Mouse (Mus musculus): Measurements from ENCODE around the gene RPS10-NUDT3. TPM values are rescaled to one million over a fixed set of nuclear protein-coding genes. Genes with fewer than 3 reads are reported as not detected.
"Not testable (repeated sequence)": the region's sequence is repeated elsewhere in the genome, so short reads cannot be mapped to it uniquely, and the experiment has no call there.

The RPS10-NUDT3 gene
- polyA plus RNA-seq, 1 experiment = 0.20 TPM

DNA sequence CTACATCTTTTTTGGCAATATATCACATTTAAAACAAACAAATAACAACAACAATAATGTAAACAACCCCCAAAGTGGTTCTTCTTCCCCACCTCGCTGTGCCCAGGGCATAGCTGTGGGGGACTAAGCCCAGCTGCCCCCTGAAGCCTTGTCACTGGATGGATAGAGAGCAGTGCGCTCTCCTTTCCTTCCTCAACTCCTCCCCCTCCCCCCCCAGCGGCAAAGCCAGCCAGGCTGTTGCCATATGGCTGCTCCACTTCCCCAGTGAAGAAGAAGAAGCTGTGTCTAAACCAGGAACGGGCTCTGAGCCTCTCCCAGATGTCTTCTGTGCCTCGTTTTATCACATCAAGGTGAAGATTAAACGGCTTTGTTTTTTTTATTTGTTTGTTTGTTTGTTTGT, 8.1 kb upstream of the RPS10-NUDT3 start:
- DNase-seq (ENCODE audit: extremely low spot score in 1 of 2, low spot score in 1 of 2) = no peak

DNA sequence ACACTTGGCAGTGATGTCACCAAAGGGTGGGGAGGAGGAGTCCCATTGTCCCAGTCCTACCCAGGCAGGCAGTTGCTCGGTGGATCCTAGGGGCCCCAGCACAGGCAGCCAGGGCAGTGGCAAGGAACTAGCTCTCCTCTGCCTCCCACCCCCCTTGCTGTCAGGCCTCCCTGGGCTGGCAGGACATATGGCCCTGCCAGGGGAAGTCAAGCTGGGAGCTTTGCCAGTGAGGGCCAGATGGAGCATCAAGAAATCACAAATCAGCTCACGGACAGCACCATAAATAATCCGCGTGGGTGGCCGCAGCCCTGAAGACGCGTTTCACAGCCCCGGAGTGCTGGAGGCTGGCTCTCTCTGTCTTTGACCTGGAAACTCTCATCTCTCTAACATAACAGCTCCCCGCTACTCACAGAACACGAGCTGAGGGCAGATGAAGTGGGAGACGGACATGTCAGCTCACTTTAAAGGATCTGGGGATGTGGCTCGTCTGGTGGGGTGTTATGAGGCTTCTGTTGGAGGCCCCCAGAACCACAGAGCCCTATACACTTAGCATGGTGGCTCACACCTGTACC, 7.6 kb upstream of the RPS10-NUDT3 start:
- DNase-seq (ENCODE audit: extremely low spot score in 1 of 2, low spot score in 1 of 2) = peak; percentile 83 to 90

DNA sequence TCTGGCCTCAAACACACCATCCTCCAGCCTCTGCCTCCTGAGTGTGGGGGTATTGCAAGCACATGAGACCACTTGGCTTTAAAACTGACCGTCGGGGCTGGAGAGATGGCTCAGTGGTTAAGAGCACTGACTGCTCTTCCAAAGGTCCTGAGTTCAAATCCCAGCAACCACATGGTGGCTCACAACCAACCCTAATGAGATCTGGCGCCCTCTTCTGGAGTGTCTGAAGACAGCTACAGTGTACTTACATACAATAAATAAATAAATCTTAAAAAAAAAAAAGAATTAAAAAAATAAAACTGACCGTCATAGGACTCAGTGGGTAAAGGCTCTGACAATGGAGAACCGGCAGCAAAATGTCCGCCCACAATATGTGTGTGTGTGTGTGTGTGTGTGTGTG, 4.8 kb upstream of the RPS10-NUDT3 start:
- DNase-seq (ENCODE audit: extremely low spot score in 1 of 2, low spot score in 1 of 2) = not testable (repeated sequence)

DNA sequence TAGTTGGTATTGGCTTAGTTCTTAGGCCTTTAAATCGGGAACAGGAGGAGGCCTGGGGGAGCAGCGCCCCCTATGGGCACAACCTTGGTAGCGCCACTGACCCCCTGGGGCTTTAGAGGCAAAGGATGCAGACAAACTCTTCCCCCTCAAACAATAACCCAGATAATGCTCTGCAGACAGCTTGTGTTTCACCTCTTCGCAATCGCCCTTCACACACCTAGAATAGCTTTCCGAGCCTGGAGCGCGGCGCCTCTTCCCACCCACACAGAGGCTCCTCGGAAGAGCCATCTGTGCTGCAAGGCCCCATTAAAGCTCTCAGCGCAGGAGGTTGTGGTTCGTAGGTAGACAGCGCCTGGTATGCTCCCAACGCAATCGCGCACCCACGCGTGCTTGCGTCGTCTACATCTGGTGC, 3.9 kb upstream of the RPS10-NUDT3 start:
- DNase-seq (ENCODE audit: extremely low spot score in 1 of 2, low spot score in 1 of 2) = peak; percentile 77 to 86

DNA sequence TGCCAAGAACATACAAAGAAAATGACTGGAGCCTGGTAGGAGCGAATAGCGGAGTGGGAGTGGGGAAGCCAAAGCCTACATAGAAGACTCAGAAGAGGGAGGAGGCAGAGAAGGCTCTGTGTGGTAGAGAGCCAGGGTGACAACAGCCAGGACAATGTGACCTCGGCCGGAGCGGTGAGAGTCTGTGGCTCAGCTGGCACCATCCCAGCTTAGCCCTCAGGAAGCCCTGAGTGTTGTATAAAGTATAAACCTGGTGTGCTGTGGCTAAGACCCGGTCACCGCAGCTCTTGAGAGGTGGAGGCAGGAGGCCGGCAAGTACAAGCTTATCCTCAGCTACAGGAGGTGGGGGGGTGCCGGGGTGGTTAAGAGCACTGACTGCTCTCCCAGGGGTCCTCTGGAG, 2.3 kb upstream of the RPS10-NUDT3 start:
- no peak for DNase-seq (ENCODE audit: extremely low spot score in 1 of 2, low spot score in 1 of 2)

DNA sequence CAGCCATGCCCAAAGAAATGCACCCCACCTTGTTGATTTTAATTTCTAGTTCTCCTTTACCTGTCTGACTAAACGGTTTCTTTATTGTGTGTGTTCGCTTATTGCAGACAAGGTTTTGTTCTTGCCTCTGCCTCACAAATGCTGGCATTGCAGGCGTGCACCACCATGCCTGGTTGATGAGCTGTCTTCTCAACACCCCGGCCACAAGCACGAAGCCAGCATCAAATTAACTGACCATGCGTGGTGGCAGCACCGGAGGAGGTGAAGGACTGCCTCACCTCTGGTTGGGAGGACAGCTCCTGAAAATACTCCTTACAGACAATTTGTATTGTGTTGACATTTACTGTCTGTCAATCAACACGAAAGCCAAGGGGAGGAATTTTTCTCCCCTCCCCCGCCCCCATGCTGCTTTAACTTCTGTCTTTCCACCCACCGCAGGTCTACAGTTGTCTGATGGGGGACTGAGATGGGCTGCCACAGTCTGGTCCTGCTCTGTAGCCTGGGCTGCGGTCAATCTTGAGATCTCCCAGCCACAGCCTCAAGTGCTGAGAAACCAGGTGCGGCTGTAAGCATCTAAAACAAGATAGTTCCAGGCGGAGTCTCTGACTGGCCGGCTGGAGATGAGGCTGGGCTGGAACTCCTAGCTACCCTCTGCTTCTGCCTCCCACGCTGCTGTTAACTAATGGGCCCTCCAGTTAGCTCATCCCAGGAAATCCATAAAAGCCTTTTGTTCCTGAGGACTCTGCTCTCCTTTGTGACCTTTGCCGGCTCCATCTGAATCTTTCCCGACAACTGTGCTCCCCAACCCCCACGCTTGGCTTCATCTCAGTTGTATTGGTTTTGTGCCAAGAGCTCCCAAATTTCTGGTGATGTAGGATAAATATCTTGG, 1.4 kb upstream of the RPS10-NUDT3 start, which contains the start of gene Rps10:
Gene Rps10 (minus strand): TSS at position 538 of the 889 bp plus-strand sequence.
- no peak for DNase-seq (ENCODE audit: extremely low spot score in 1 of 2, low spot score in 1 of 2)

DNA sequence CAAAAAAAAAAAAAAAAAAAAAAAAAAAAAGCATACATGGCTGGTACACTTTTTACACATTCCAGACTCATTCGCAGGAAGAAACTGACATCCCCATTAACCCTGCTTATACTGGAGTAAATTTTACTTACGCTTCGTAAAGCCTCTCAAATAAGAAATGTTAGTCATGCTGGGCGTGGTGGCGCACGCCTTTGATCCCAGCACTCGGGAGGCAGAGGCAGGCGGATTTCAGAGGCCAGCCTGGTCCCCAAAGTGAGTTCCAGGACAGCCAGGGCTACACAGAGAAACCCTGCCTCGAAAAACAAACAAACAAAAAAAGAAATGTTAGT, 517 bp upstream of the RPS10-NUDT3 start:
- DNase-seq (ENCODE audit: extremely low spot score in 1 of 2, low spot score in 1 of 2) = not testable (repeated sequence)

DNA sequence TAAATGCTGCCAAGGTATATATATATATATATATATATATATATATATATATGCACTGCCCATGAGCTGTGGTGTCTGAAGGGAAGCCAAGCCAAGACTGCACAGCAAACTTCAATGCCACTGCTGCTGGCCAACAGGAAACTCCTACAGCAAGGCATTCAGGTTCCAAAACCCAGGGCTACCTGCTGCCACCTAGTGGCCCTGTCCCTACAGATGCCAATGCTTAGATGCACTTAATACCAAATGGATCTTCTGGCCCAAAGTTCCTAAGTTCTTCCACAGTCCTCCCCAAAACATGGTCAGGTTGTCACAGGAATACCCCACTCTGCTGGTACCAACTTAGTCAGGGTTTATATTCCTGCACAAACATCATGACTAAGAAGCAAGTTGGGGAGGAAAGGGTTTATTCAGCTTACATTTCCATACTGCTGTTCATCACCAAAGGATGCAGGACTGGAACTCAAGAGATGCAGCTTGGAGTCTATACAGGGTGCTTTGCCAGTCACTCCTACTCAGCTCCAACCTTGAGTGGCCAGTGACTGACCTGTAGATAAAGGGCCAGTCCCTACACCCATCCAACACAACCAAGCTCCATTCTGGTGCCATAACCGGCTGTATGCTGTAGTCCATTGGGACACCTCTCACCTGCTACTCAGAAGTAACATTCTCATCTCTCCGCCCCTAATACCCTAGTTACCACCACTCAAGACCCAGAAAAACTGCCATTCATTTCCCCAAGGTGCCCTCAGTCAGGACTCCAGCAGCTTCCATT, 5.6 kb downstream of the RPS10-NUDT3 start:
- peak in 1 of 2 experiments; percentile 92 for DNase-seq (ENCODE audit: extremely low spot score in 1 of 2, low spot score in 1 of 2)

DNA sequence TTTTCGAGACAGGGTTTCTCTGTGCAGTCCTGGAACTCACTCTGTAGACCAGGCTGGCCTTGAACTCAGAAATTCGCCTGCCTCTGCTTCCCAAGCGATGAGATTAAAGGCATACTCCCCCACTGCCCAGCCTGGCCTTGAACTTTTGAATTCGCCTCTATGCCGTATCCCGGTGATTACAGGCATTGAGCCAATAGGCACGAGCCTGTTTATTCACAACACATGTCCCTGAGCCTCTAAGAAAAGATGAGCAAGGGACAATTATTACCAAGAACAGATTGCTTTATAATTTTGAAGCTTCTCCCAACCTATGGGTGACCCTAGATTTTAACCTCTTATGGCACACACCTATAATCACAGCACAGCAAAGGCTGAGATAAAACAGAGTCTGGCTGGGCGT, 6.6 kb downstream of the RPS10-NUDT3 start:
- no peak for DNase-seq (ENCODE audit: extremely low spot score in 1 of 2, low spot score in 1 of 2)

DNA sequence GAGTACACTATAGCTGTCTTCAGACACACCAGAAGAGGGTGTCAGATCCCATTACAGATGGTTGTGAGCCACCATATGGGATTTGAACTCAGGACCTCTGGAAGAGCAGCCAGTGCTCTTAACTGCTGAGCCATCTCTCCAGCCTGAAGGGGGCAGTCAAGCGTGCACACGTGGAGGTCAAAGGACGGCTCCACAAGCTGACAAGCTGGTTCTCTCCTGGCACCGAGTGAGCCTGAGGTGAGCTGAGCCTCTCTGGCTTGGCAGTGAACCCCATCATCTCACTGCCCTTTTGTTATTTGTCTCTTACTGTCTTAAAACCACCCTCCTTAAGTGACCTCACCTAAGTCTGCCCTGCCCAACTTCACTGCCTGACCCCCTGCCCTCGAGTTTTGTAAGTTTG, 7.6 kb downstream of the RPS10-NUDT3 start:
- DNase-seq (ENCODE audit: extremely low spot score in 1 of 2, low spot score in 1 of 2) = no peak

DNA sequence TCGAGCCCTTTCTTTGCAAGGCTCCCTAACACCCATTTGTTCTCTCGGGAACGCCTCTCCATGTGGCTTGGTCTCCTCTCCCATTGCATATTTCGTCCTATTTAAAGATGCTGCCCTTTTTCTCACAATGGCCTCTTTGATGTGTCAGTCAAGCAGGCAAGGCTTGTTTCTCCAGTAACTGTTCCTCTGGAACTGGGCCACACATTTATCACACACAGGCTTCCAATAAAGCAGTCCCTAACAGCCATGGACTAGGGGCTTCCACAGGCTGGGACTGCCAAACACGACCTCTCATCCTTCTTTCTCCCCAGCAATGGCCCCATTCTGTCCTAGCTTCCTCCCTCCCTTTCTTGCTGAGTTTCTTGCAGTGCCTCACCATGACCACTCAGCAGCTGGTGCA, 8.3 kb downstream of the RPS10-NUDT3 start:
- no peak for DNase-seq (ENCODE audit: extremely low spot score in 1 of 2, low spot score in 1 of 2)

DNA sequence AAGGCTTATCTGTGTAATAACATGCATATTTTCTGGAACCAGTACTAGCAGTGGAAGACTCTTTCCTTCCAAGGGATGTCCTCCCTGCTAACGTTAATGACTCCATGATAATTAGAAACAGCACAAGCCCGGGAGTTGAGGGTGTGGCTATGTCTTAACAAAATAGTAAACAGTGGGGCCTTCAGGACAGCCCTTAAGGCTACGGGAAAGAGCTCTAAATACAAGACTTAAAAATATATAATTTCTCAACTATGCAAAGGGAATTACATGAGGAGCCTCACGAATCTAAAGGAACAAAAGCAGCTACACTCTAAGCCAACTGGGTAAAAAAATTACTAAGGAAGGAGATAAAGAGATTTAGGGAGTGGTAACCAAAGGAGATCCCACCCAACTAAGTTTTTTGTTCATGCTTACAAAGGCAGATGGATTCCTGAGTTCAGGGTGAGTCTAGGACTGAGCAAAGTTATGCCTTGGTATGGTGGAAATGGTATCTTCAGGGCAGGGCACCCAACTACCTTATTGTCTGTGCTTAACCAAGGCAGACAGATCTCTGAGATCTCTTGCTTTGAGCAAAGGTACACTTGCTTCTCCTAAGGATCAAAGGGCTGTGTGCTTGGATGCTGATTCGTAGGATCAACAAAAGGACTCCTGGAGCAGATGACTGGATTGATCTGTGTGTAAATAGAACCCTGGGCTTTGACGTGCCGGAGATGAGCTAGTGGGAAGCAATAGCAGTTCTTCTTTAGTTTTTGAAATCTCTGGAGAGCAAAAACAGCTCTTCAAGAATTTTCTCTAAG, 9.4 kb downstream of the RPS10-NUDT3 start:
- no peak for DNase-seq (ENCODE audit: extremely low spot score in 1 of 2, low spot score in 1 of 2)

DNA sequence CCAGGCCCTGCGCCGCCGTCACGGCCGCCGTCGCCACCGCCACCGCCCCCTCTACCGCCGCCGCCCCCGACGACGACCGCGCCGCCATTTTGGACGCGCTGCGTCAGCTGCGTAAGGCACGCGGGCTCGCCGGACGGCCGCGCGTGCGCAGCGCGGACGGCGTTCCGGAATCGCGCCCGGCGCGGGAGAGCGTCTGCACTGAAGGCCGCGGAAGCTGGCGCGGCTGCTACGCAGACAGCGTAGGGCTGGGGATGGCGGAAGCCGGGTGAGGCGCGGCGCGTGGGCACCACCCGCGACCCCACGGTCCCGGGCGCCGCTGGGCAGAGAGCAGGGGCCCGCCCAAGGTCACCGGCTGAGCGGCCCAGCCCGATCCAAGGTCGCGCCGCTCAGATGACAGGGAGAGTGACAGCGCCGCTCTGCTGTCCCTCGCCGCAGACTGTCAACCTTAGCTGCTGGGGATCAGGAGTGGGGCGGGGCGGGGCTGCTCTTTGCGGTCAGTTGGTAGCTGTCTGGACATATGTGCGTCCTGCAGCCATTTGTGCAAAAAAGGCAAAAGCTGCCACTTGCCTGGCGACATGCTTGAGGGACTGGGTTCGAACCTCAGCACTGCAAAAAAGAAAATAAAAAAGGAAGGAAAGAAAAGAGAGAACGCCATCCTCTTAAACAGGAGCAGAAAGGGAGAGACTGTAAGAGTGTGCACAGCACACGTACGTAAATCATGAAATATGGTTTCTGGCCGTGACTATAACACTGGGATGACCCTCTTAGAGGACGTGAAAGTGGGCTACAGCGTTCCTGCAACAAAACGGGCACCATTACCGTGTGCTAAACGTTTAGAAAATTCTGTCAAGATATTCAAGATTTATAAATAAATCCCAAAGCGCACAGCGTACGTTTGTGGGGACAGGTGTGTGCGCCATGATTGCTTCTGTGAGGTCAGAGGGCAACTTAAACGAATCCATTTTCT, 11.4 kb downstream of the RPS10-NUDT3 start, which contains the start of gene Nudt3:
Gene Nudt3 (minus strand): TSS at position 136 of the 967 bp plus-strand sequence.
- peak in 1 of 2 experiments; percentile 88 for DNase-seq (ENCODE audit: extremely low spot score in 1 of 2, low spot score in 1 of 2)

DNA sequence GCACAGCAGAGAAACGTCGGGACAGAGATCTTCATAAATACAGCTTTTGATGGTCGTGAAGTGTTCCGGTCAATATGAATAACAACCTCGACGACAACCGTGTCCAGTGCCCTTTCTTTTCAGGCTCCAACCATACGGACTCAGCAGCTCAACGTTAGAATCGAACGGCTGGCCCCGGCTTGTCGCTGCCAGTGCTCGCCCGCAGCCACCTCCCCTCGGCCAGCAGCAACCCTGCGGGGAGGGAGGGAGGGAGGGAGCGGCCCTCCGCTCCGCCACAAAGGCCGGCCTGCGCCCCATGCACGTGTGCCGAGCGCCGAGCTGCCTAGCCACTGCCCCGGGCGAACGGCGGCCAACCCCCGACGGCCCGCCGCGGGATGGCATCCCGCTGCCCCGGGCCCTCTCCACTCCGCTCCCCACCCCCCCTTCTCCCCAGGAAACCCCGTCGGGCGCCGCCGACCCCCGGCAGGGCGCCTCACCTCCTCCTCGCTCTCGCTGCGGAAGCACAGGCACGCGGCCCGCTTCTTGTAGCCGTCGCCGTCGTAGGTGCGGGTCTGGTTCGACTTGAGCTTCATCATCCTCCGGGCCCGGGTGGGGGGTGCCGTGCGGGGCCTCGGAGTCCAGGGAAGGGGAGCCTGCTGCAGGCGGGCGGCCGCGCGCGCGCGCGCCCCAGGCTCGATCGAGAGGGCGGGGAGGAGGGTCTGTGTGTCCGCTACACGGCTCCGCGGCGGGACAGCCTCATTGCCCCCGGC, 12.2 kb downstream of the RPS10-NUDT3 start:
- DNase-seq (ENCODE audit: extremely low spot score in 1 of 2, low spot score in 1 of 2) = peak in 1 of 2 experiments; percentile 34

DNA sequence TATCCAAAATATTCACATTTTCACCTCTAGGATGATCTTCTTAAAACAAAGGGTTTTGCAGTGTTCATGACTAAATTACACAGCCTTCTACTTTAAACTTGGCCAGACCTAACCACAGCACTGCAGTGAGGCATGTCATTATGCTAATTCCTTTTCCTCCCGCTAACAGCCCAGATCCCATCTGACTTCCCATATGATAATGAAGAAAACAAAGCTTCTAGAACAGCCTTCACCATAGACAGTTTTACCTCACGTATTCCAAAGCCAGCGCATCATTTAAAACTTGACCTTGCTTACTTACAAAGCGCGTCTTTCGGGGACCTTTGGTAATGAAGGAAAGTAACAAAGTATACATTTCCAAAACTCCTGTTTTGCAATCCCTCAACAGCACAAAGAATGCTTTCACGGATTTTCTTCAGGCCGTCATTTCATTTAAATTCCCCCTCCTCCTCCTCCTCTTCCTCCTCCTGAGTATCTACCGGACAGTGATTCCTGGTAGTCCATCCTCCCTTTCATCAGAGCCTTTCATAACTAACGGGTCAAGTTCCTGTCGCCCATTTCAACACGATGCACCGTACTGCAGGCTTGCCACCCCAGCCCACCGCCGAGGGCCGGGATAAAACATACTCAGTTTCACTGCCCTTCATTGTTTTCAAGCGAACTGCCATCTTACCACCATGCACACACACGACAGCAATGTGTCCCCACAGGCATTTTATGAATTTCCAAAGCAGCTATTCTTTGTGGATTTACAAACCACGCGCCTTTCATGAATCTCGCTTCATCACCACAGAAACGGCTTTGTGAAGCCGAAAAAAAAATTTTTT, 13.1 kb downstream of the RPS10-NUDT3 start:
- DNase-seq (ENCODE audit: extremely low spot score in 1 of 2, low spot score in 1 of 2) = no peak

DNA sequence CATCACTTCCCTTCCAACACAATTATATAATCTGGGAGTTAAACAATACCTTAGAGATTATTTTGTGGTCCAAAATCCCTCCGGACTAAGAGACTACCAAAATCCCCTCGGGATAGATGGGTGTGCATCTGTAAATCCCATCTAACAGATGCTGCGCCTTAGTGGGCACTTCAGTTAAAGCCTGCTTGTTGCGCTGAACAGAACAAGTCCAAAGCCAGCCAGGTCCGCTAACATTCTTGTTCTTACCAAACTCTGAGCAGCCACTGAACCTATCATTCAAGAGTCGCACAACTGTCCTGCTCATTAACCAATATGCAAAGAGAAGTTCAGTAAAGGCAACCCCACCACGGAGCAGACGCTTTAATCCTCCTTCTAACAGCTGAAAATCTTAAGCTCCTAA, 13.9 kb downstream of the RPS10-NUDT3 start:
- DNase-seq (ENCODE audit: extremely low spot score in 1 of 2, low spot score in 1 of 2) = no peak

DNA sequence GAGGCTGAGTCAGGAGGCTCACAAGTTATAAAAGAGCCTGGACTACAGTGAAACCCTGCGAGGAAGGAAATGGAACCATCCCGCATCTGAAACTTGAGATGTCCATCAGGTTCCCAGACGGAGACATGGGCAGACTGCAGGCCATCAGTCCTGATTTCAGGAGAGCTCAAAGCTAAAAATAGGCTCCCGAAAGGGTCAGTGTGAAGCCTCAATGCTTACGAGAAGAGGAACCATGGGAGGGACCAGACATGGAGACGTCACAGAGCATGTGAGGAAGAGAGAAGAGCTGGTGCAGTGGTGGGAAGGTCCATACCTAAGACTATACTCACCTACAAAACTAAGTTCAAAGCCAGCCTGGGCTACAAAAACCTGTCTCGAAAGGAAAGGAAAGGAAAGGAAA, 19.6 kb downstream of the RPS10-NUDT3 start:
- DNase-seq (ENCODE audit: extremely low spot score in 1 of 2, low spot score in 1 of 2) = no peak

DNA sequence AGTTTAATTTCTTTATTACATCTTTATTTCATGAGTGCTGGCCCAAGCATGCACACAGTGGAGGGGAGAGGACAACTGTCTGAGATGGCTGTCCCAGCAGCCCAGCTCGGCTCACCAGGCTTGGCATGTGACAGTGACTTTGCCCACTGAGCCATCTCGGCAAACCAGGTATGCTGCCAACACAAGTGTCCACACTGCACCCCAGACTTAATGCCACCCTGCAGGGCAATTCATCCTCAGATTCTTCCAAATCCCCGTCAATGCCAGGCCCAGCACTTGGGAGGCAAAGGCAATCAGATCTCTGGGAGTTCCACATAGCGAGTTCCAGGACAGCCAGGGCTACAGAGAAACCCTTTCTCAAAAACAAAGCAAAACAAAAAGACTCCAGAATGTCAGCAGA, 22.0 kb downstream of the RPS10-NUDT3 start:
- no peak for DNase-seq (ENCODE audit: extremely low spot score in 1 of 2, low spot score in 1 of 2)

Measured in frontal cortex, adult 2 months (tissue).